Mouse (Mus musculus): Measurements from ENCODE around the gene Olfr1133. TPM values are rescaled to one million over a fixed set of nuclear protein-coding genes. Genes with fewer than 3 reads are reported as not detected.

Gene Olfr1133
- polyA plus RNA-seq (2014; fragmentation: Illumina TruSeq; extraction: RNeasy Lipid Tissue Mini Kit (QIAGEN cat#74804); ENCODE audit: insufficient read depth, low read depth, low replicate concordance), result not detected

DNA sequence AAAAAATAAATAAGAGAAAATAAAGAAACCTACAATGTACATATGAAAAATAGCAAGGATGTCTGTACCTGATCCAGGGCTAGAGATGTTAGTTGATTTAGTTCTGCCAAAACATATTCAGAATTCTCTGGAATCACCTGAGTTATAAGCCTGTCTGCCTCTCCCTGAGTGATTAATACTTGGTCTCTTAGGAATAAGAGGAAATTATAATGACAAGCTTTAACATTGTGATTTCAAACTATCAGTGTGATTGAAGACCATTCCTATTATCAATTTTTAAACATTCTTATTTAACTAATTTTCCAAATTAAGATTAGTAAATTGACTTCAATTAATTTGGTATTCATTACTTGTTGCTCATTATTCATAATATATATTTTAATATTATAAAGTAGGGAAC lies at the start of gene Olfr1133:
Gene Olfr1133 (minus strand): TSS at position 101 of the 400 bp plus-strand sequence.

DNA sequence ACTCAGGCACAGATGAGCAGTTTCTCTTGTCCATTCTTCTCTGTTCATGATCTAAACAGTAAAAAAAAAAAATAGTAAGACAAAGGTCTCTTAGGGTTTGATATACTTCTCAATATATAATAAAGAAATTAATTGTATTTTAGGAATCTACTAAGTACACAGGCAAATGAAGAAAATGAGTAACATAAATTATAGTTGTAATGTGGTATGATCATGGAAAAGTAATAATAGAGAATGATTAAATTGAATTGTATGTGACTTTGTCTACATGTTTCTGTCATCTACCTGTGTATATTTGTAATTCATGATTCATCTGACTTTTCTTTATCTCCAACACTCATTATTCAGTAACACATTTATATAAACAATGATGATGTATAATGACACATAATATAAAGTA lies 46.7 kb upstream of the Olfr1133 start, which contains the start of gene Olfr1136:
Gene Olfr1136 (minus strand): TSS at position 101 of the 400 bp plus-strand sequence.

DNA sequence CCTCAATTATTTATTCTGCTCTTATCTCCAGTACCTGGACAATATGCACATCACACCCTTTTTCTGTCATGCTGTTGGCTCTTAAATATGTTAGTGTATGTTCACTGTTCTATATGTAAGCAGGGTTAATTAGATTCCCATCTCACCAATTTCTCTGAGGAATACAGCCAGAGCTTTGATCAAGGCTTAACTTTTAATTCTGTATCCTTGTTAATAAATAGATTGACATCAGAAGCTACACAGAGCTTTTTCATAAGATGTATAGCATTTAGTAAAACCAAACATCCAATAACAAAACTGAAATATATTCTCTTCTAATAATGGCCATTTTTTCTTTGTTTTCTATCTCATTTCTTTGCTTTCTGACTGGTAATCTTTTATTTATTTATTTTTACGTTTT lies 26.4 kb upstream of the Olfr1133 start, which contains the start of gene Olfr1135:
Gene Olfr1135 (minus strand): TSS at position 101 of the 400 bp plus-strand sequence.

DNA sequence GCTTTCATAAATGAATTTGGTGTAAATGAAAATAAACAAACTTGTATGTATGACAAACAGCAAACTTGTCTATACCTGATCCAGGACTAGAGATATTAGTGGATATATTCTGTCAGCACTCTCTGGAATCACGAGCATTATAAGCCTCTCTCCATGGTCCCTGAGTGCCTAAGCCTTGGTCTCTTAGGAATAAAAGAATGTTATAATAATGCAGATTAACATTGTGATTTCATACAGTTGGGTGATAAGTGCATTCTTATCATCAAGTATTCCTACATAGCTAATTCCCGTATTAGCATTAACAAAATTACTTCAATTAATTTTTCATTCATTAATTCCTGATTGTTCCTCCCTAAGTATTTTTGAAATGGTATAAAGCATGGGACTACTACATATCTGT lies 11.2 kb upstream of the Olfr1133 start, which contains the start of gene Olfr1134:
Gene Olfr1134 (minus strand): TSS at position 101 of the 400 bp plus-strand sequence.

DNA sequence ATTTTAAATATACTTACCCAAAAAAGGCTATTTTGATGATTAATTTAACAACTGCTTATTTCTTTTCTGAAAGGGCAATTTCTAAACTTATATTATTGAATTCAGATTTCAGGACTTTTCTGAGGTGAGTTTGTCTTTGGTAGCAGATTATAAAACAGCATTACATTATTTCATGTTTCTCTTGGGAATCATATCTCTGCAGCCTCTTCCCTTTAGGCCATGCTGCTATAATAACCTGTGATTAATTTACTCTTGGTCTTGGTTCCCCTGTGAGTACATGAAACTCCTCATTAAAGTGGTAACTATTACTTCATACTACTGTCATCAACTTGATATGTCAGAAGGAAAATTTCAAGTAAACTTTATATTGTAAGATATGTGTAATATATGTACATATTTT lies 9.7 kb downstream of the Olfr1133 start, which contains the start of gene Olfr1132:
Gene Olfr1132 (minus strand): TSS at position 101 of the 400 bp plus-strand sequence.

DNA sequence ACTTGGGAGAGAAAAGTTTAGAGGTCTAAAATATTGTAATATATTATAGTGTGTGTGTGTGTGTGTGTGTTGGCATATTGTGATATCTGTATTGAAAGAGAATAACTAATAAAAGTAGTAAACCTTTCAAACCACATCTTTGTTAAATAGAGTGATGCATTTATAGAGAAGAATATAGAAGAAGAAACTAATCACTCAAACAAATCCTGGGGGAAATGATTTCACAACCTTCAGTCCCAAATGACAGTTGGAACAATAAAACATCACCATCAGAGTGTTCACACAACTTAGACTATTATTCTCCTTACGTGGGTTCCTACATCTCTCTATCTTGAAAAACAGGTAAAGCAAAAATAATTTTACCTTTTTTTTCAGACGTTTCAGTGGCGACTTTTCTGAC lies 20.4 kb downstream of the Olfr1133 start, which contains the start of gene Olfr1131:
Gene Olfr1131 (plus strand): TSS at position 301 of the 400 bp plus-strand sequence.

DNA sequence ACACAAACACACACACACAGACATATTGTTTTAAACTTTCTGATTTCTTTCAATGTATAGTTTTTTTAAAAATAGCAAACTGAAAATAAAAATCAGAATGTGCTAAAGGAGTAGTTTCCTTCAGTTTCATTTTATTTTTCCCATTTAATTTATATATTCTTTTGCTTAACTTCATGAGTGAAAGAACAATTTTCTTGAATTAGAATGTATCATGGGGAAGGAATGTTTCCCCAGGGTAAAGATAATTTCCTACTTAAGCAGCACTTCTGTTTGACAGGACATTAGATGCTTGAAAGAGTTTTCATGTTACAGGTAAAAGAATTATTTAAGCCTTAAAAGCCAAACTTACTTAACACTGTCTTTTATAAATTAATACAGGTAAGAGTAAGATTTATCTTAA lies 41.3 kb downstream of the Olfr1133 start, which contains the start of gene Olfr1130:
Gene Olfr1130 (plus strand): TSS at position 301 of the 400 bp plus-strand sequence.

Other genes starting within 250 kb of the Olfr1133 start
- gene Olfr1123, start 230.7 kb downstream of the Olfr1133 start, polyA plus RNA-seq (2014; fragmentation: Illumina TruSeq; extraction: RNeasy Lipid Tissue Mini Kit (QIAGEN cat#74804); ENCODE audit: insufficient read depth, low read depth, low replicate concordance), result not detected
- gene Olfr1124, start 217.1 kb downstream of the Olfr1133 start, polyA plus RNA-seq (2014; fragmentation: Illumina TruSeq; extraction: RNeasy Lipid Tissue Mini Kit (QIAGEN cat#74804); ENCODE audit: insufficient read depth, low read depth, low replicate concordance), result not detected
- gene Olfr1126, start 193.4 kb downstream of the Olfr1133 start, polyA plus RNA-seq (2014; fragmentation: Illumina TruSeq; extraction: RNeasy Lipid Tissue Mini Kit (QIAGEN cat#74804); ENCODE audit: insufficient read depth, low read depth, low replicate concordance), result not detected
- not detected for gene Pramel7, start 150.3 kb downstream of the Olfr1133 start, polyA plus RNA-seq (2014; fragmentation: Illumina TruSeq; extraction: RNeasy Lipid Tissue Mini Kit (QIAGEN cat#74804); ENCODE audit: insufficient read depth, low read depth, low replicate concordance)
- not detected for gene Pramel6, start 140.8 kb downstream of the Olfr1133 start, polyA plus RNA-seq (2014; fragmentation: Illumina TruSeq; extraction: RNeasy Lipid Tissue Mini Kit (QIAGEN cat#74804); ENCODE audit: insufficient read depth, low read depth, low replicate concordance)
- not detected for gene Olfr153, start 115.6 kb downstream of the Olfr1133 start, polyA plus RNA-seq (2014; fragmentation: Illumina TruSeq; extraction: RNeasy Lipid Tissue Mini Kit (QIAGEN cat#74804); ENCODE audit: insufficient read depth, low read depth, low replicate concordance)
- gene Olfr1128, start 101.8 kb downstream of the Olfr1133 start, polyA plus RNA-seq (2014; fragmentation: Illumina TruSeq; extraction: RNeasy Lipid Tissue Mini Kit (QIAGEN cat#74804); ENCODE audit: insufficient read depth, low read depth, low replicate concordance), result not detected
- gene Olfr1129, start 73.5 kb downstream of the Olfr1133 start, polyA plus RNA-seq (2014; fragmentation: Illumina TruSeq; extraction: RNeasy Lipid Tissue Mini Kit (QIAGEN cat#74804); ENCODE audit: insufficient read depth, low read depth, low replicate concordance), result not detected
- gene Olfr1130, start 41.2 kb downstream of the Olfr1133 start, polyA plus RNA-seq (2014; fragmentation: Illumina TruSeq; extraction: RNeasy Lipid Tissue Mini Kit (QIAGEN cat#74804); ENCODE audit: insufficient read depth, low read depth, low replicate concordance), result not detected
- gene Olfr1131, start 20.3 kb downstream of the Olfr1133 start, polyA plus RNA-seq (2014; fragmentation: Illumina TruSeq; extraction: RNeasy Lipid Tissue Mini Kit (QIAGEN cat#74804); ENCODE audit: insufficient read depth, low read depth, low replicate concordance), result not detected
- gene Olfr1132, start 9.8 kb downstream of the Olfr1133 start, polyA plus RNA-seq (2014; fragmentation: Illumina TruSeq; extraction: RNeasy Lipid Tissue Mini Kit (QIAGEN cat#74804); ENCODE audit: insufficient read depth, low read depth, low replicate concordance), result not detected
- not detected for gene Olfr1134, start 11.1 kb upstream of the Olfr1133 start, polyA plus RNA-seq (2014; fragmentation: Illumina TruSeq; extraction: RNeasy Lipid Tissue Mini Kit (QIAGEN cat#74804); ENCODE audit: insufficient read depth, low read depth, low replicate concordance)
- not detected for gene Olfr1135, start 26.3 kb upstream of the Olfr1133 start, polyA plus RNA-seq (2014; fragmentation: Illumina TruSeq; extraction: RNeasy Lipid Tissue Mini Kit (QIAGEN cat#74804); ENCODE audit: insufficient read depth, low read depth, low replicate concordance)
- gene Olfr1136, start 46.6 kb upstream of the Olfr1133 start, polyA plus RNA-seq (2014; fragmentation: Illumina TruSeq; extraction: RNeasy Lipid Tissue Mini Kit (QIAGEN cat#74804); ENCODE audit: insufficient read depth, low read depth, low replicate concordance), result not detected
- not detected for gene Olfr1137, start 65.8 kb upstream of the Olfr1133 start, polyA plus RNA-seq (2014; fragmentation: Illumina TruSeq; extraction: RNeasy Lipid Tissue Mini Kit (QIAGEN cat#74804); ENCODE audit: insufficient read depth, low read depth, low replicate concordance)
- not detected for gene Olfr1138, start 92.6 kb upstream of the Olfr1133 start, polyA plus RNA-seq (2014; fragmentation: Illumina TruSeq; extraction: RNeasy Lipid Tissue Mini Kit (QIAGEN cat#74804); ENCODE audit: insufficient read depth, low read depth, low replicate concordance)
- gene Olfr1140, start 96.4 kb upstream of the Olfr1133 start, polyA plus RNA-seq (2014; fragmentation: Illumina TruSeq; extraction: RNeasy Lipid Tissue Mini Kit (QIAGEN cat#74804); ENCODE audit: insufficient read depth, low read depth, low replicate concordance), result not detected
- gene Olfr1141, start 106.6 kb upstream of the Olfr1133 start, polyA plus RNA-seq (2014; fragmentation: Illumina TruSeq; extraction: RNeasy Lipid Tissue Mini Kit (QIAGEN cat#74804); ENCODE audit: insufficient read depth, low read depth, low replicate concordance), result not detected
- gene Olfr152, start 132.1 kb upstream of the Olfr1133 start, polyA plus RNA-seq (2014; fragmentation: Illumina TruSeq; extraction: RNeasy Lipid Tissue Mini Kit (QIAGEN cat#74804); ENCODE audit: insufficient read depth, low read depth, low replicate concordance), result not detected
- gene Olfr1143, start 153.2 kb upstream of the Olfr1133 start, polyA plus RNA-seq (2014; fragmentation: Illumina TruSeq; extraction: RNeasy Lipid Tissue Mini Kit (QIAGEN cat#74804); ENCODE audit: insufficient read depth, low read depth, low replicate concordance), result not detected
- gene Olfr1145, start 162.4 kb upstream of the Olfr1133 start, polyA plus RNA-seq (2014; fragmentation: Illumina TruSeq; extraction: RNeasy Lipid Tissue Mini Kit (QIAGEN cat#74804); ENCODE audit: insufficient read depth, low read depth, low replicate concordance), result not detected
- not detected for gene Olfr1148, start 183.2 kb upstream of the Olfr1133 start, polyA plus RNA-seq (2014; fragmentation: Illumina TruSeq; extraction: RNeasy Lipid Tissue Mini Kit (QIAGEN cat#74804); ENCODE audit: insufficient read depth, low read depth, low replicate concordance)
- not detected for gene Olfr1150-ps1, start 196.6 kb upstream of the Olfr1133 start, polyA plus RNA-seq (2014; fragmentation: Illumina TruSeq; extraction: RNeasy Lipid Tissue Mini Kit (QIAGEN cat#74804); ENCODE audit: insufficient read depth, low read depth, low replicate concordance)
- gene Olfr1151, start 208.5 kb upstream of the Olfr1133 start, polyA plus RNA-seq (2014; fragmentation: Illumina TruSeq; extraction: RNeasy Lipid Tissue Mini Kit (QIAGEN cat#74804); ENCODE audit: insufficient read depth, low read depth, low replicate concordance), result not detected
- gene Olfr1152, start 219.1 kb upstream of the Olfr1133 start, polyA plus RNA-seq (2014; fragmentation: Illumina TruSeq; extraction: RNeasy Lipid Tissue Mini Kit (QIAGEN cat#74804); ENCODE audit: insufficient read depth, low read depth, low replicate concordance), result not detected
- gene Olfr1153, start 247.6 kb upstream of the Olfr1133 start, polyA plus RNA-seq (2014; fragmentation: Illumina TruSeq; extraction: RNeasy Lipid Tissue Mini Kit (QIAGEN cat#74804); ENCODE audit: insufficient read depth, low read depth, low replicate concordance), result not detected